Mouse (Mus musculus) frontal cortex, postnatal 14 days (tissue): Measurements from ENCODE around the gene Angptl4.
"Not testable (repeated sequence)": the region's sequence is repeated elsewhere in the genome, so short reads cannot be mapped to it uniquely, and the experiment has no call there.

ENCODE experiments used
- DNase-seq, 2 experiments: peaks; one replicate each; pipeline ENCODE4 v3.0.0; 2022; ENCODE audit warnings: low spot score in 2 of 2

The Angptl4 gene

GRCm38 (mm10) chr17:33781124-33781977 lies at the start of gene Angptl4:
Gene Angptl4 (minus strand): TSS chr17:33781830.
- DNase-seq, result peak; percentile 18 to 37

- DNase-seq, result no peak
Measured at GRCm38 (mm10) chr17:33829561-33829960, 47.9 kb upstream of the Angptl4 start.

GRCm38 (mm10) chr17:33828892-33829291 lies 47.3 kb upstream of the Angptl4 start:
- DNase-seq, result no peak

DNA sequence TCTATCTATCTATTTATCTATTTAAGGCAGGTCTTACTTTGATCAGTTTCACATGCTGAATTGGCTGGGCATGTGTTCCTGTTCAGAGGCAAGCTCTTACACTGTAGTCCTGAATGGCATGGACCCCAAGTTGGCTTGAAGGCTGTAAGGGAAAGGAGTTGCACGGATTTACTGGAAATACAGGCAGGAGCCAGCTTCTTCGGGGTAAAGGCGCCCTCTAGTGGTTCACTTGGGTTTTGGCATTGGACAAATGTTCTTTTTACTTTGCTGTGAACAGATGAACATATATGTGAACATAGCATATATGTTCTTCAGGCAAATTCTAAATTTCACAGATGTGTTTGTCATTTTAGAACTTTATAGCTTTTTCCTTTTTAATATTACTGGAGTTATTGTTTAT lies 45.2 kb upstream of the Angptl4 start:
- peak in 1 of 2 experiments; percentile 67 for DNase-seq

- no peak for DNase-seq
Measured at GRCm38 (mm10) chr17:33825462-33825861, 43.8 kb upstream of the Angptl4 start.

GRCm38 (mm10) chr17:33824997-33825330 lies 43.3 kb upstream of the Angptl4 start:
- DNase-seq, result not testable (repeated sequence)

DNA sequence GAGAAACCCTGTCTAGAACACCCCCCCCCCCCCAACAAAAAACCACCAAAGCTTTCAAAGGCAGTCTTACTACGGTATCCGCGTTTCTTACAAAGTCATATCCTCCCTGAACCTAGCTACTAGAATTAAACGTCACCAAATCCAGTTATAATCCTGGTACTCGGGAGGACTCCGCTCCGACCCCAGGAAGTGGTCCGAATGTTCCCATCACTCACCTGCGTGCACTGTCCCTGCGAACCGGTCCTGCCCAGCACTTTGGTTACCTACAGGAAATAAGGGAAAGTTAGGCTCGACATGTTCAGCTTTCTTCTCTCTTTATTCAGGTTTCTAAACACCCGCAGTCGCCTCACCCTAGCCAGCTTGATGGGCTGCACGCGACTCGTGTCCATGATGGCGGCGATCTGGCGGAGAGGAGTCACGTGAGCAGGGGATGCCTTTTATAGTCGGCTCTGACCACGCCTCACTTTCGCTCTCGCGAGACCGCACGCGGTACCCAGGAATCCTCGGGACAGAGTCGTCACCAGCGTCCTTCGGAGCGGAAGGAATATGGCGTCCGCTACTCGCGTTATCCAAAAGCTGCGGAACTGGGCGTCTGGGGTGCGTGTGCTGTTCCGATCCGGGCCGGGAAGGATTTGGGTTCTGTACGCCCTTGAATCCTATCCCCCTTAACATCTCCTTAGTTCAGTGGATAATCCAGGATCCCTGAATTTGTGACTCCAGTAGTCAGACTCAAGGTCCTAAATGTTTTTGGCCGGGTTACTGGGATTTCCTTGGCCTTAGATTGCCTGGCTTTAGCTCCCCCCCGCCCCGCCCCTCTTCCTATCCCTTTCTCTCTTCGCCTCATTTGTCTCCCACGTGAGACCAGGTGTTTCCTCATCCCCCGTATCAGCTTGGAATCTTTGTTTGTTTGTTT lies 42.7 kb upstream of the Angptl4 start, which contains the start of the genes Rps28 and Ndufa7:
TSS of gene Rps28 (minus strand) at position 479 of the 913 bp plus-strand sequence.
TSS of gene Ndufa7 (plus strand) at position 489 of the 913 bp plus-strand sequence.
- DNase-seq, result peak; percentile 97 to 99

DNA sequence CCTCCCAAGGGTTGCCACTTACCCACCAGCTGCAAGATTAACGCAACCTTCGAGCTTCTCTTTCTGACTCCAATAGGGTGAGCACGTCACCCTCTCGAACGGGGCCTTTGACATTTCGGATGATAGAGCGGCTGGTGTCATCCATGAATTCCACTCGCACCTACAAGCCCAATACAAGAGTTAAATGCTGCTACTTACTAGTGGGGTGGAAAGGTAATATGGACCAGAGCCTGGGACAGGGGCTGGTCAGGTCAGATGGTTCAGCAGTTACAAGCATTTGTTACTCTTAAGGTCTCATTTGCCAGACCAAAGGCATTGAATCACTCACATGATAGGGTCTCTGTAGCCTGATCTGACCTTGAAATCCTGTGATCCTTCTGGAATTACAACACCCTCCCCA lies 41.5 kb upstream of the Angptl4 start:
- DNase-seq, result not testable (repeated sequence)

GRCm38 (mm10) chr17:33822436-33822959 lies 40.9 kb upstream of the Angptl4 start:
- DNase-seq, result no peak

DNA sequence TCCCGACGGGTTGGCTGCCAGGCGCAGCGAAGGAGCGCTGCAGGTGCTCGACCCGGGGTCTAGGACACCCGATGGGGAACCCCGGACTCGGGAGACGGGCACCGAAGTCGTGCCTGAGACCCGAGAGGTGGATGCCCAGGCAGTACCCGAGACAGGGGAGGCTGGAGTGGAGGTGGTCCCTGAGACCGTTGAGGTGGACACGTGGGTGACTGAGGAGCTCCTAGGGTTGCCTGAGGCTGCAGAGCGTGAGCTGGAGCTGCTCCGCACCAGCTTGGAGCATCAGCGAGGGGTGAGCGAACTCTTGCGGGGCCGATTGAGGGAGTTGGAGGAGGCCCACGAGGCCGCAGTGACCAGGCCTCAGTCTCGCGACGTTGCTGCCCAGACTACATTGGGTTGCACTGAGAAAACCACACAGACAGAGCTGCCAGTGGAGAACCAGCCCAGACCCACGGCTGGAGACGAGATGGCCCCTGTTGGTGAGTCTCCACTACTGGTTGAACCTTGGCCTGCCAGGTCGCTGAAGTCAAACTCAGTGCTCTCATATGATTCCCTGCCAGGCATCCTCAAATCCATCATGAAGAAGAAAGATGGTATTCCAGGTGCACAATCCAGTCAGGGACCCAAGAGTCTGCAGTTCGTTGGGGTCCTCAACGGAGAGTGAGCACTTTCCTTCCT lies 36.5 kb upstream of the Angptl4 start:
- DNase-seq, result no peak

- DNase-seq, result peak; percentile 78 to 80
Measured at GRCm38 (mm10) chr17:33817184-33817968, 35.7 kb upstream of the Angptl4 start.

- DNase-seq, result no peak
Measured at GRCm38 (mm10) chr17:33816612-33817011, 35.0 kb upstream of the Angptl4 start.

DNA sequence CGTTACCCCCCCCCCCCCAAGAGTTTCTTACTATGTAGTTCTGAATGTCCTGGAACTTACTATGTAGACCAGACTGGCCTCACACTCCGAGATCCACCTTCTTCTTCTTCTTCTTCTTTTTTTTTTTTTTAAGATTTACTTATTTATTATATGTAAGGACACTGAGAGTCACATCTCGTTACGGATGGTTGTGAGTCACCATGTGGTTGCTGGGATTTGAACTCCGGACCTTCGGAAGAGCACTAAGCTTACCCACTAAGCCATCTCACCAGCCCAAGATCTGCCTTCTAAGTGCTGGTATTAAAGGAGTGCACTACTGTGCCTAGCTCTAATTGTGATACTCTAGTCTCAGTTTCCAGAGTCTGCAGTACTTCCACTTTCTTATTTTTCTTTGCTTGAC lies 33.8 kb upstream of the Angptl4 start:
- no peak for DNase-seq

DNA sequence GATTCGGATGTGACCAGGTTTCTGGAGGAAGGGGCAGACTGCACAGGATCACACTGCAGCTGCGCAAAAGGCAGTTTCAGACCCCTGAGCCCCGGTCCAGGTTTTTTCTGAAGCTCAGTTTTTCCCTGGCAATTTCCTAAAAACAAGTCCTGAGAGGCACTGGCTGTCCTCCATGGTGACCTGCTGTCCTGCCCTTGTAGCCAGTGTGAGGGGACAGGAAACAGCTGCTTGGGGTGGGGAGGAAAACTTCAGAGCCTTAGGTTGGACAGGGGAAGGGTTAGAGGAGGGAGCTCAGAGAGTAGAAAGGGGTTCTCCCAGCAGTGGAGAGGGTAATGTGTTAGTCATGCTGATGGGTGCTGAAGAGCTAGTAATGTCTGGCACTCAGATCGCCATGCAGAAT lies 31.4 kb upstream of the Angptl4 start:
- DNase-seq, result no peak

- no peak for DNase-seq
Measured at GRCm38 (mm10) chr17:33812475-33812874, 30.8 kb upstream of the Angptl4 start.

GRCm38 (mm10) chr17:33811142-33811516 lies 29.5 kb upstream of the Angptl4 start:
- DNase-seq, result no peak

DNA sequence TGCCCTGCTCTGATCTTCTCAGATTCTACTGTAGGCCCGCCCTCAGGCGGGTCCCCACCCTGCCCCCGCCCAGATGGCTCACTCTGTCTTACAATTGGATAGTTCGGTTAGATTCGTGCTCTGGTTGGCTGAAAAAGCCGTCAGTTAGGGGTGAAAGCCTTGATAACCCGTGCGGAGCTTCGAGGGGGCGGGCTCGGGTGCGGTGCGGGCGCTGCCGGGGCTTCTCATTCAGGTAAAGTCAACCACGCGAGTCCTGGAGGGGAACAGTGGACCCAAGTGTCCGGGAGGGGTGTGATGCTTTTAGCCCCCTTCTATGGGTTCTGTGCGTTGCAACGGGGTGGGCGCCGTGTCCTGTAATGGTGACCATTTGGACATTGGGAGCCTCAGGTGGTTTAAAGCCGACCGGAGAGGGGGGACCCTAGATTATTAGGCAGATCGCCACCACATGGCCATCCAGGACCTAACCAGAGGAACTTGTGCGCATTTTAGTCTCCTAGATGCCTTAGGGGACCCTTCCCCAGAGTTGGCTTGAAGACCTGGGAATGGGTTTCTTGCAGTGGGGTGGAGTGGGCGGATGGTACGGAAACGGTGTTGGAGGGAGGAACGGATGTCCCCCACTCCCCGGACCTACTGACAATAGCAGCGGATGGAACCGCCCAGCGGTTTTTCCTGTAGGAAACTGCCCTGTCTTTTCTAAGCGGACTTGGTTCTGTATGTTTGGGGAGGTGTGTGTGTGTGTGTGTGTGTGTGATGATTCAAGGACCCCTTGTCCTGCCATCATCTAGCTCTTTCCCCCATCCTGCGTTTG lies 28.9 kb upstream of the Angptl4 start, which contains the start of gene Kank3:
TSS of gene Kank3 (plus strand) at position 186 of the 808 bp plus-strand sequence.
- peak; percentile 87 to 90 for DNase-seq

GRCm38 (mm10) chr17:33808192-33808591 lies 26.6 kb upstream of the Angptl4 start:
- no peak for DNase-seq

- DNase-seq, result no peak
Measured at GRCm38 (mm10) chr17:33807181-33807888, 25.7 kb upstream of the Angptl4 start.
